Mouse (Mus musculus): ENCODE data around the gene Fbxo10. TPM values are rescaled to one million over a fixed set of nuclear protein-coding genes. Genes with fewer than 3 reads are reported as not detected.
A peak's percentile ranks its signal among the peaks of the same experiment; 100 is the strongest.

Gene Fbxo10
- polyA plus RNA-seq (2014; fragmentation: Nextera tagmentation; extraction: Ambion mirVana): 14.4 and 14.6 TPM in 2 replicates

DNA sequence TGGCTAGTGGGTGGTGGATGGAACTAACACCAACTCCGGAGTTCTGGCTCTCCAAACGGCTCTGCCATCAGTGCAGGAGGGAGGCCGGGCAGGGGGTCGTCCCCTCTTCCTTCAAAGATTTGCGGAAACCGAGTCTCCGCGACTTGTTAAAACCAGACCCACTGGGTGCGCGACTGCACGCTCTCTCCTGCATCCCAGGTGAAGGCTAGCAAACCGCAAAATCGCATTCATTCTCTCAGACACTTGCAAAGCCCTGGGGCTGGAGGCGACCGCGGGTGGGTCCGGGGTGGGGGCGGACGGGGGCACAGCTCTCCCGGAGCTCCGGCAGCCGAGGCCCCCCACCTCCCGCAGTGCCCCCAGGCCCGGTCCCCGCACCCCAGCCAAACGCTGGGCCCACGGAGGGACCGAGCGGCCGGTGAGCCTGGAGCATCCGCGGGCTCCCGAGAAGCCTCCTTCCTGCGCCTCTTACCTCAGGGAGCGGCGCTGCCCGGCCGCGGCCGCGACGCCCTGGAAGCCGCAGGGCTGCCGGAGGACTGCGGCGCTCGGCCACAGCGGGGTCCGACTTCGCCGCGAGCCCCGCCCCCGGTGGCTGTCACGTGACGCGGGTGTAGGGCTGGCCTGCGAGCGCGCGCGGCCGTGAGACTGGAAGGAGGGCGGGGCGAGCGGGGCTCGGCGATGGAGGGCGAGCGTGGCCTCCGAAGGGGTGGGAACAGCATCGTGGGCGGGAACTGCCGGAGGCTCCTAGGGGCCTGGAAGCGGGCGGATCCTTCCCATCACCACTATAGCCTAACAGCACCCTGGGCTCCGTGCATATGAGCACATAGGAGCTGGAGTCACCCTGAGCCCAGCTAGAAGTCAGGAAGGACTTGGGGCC lies at the start of gene Fbxo10:
TSS of gene Fbxo10 (minus strand) at position 584 of the 874 bp plus-strand sequence.
- ATAC-seq (ENCODE audit: low FRiP score) (peak; percentile 89), DNase-seq (ENCODE audit: low spot score) (peak; percentile 89)
- H3K4me3 ChIP-seq (replicated peaks; ENCODE audit: low read length): peak within 1 kb of the TSS; percentile 98
- H3K9me3 ChIP-seq (ENCODE audit: control insufficient read depth, low read length): no peaks in the 10 kb centered on the region
- peak within 1 kb of the TSS; percentile 87 for H3K27ac ChIP-seq
- H3K4me2 ChIP-seq (replicated peaks): peak within 1 kb of the TSS; percentile 75
- H3K4me1 ChIP-seq (replicated peaks; ENCODE audit: control insufficient read depth, insufficient read depth, low read length): peaks cover 11% of the 10 kb centered on the region
- peak within 1 kb of the TSS; percentile 97 for H3K9ac ChIP-seq
- H3K36me3 ChIP-seq (replicated peaks; ENCODE audit: control insufficient read depth, insufficient read depth): no peaks in the 10 kb centered on the region
- WGBS: under 1% methylated on average over 73 of the region's 77 CpGs
- H3K27me3 ChIP-seq (ENCODE audit: control insufficient read depth, insufficient read depth, low read length): no peaks in the 10 kb centered on the region

DNA sequence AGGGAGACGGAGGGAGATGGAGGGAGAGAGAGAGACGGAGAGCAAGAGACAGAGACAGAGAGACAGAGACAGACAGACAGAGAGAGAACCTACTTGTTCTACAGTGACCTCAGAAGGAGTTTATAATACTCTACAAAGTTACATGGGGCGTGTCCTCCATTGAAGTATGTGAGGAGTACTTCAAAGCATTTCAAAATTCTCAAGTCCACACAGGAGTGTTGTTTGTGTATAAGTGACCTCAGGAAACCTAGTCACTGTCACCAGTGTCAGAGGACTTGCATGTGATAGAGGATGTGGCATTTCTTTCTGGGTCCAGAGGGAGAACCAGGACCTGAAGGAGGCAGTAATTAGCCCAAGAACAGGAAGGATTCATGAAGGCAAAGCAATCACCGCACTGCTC lies 46.6 kb upstream of the Fbxo10 start:
- Histone ChIP-seq H3K9me3 (ENCODE audit: control insufficient read depth, low read length) (no peaks in the 10 kb centered on the region), H3K36me3 (replicated peaks; ENCODE audit: control insufficient read depth, insufficient read depth) (no peaks in the 10 kb centered on the region), H3K9ac (no peak overlapping the region), H3K27me3 (ENCODE audit: control insufficient read depth, insufficient read depth, low read length) (no peaks in the 10 kb centered on the region), H3K27ac (no peak overlapping the region), H3K4me3 (replicated peaks; ENCODE audit: low read length) (no peak overlapping the region), H3K4me1 (replicated peaks; ENCODE audit: control insufficient read depth, insufficient read depth, low read length) (no peaks in the 10 kb centered on the region), H3K4me2 (replicated peaks) (no peak overlapping the region)
- DNase-seq (ENCODE audit: low spot score): no peak
- no peak for ATAC-seq (ENCODE audit: low FRiP score)
- 78% methylated on average over 4 of the region's 4 CpGs for WGBS

DNA sequence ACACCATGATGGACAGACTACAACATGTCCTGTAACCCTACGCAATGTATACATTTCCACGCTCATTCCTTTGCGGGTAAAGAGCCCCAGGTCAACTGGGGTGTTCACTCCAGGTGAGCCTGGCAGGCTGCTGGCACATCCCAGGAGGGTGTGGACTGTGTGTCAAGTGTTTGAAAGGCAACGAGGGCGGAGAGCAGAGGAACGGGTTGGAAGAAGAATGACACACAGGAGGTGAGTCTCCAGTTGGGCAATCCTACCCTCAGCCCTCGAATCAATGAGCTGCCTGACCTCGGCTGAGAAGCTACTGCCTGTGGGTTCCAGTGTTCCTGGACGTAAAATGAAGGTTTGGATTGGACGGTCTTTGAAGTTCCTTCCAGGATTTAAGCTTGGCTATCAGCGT lies 36.9 kb upstream of the Fbxo10 start:
- WGBS: 93% methylated on average over 11 of the region's 11 CpGs
- H3K9me3 ChIP-seq (ENCODE audit: control insufficient read depth, low read length): no peaks in the 10 kb centered on the region
- DNase-seq (ENCODE audit: low spot score): no peak
- ATAC-seq (ENCODE audit: low FRiP score): no peak
- no peaks in the 10 kb centered on the region for H3K36me3 ChIP-seq (replicated peaks; ENCODE audit: control insufficient read depth, insufficient read depth)
- no peak overlapping the region for H3K27ac ChIP-seq
- H3K4me2 ChIP-seq (replicated peaks): no peak overlapping the region
- no peak overlapping the region for H3K4me3 ChIP-seq (replicated peaks; ENCODE audit: low read length)
- H3K9ac ChIP-seq: no peak overlapping the region
- no peaks in the 10 kb centered on the region for H3K4me1 ChIP-seq (replicated peaks; ENCODE audit: control insufficient read depth, insufficient read depth, low read length)
- no peaks in the 10 kb centered on the region for H3K27me3 ChIP-seq (ENCODE audit: control insufficient read depth, insufficient read depth, low read length)

DNA sequence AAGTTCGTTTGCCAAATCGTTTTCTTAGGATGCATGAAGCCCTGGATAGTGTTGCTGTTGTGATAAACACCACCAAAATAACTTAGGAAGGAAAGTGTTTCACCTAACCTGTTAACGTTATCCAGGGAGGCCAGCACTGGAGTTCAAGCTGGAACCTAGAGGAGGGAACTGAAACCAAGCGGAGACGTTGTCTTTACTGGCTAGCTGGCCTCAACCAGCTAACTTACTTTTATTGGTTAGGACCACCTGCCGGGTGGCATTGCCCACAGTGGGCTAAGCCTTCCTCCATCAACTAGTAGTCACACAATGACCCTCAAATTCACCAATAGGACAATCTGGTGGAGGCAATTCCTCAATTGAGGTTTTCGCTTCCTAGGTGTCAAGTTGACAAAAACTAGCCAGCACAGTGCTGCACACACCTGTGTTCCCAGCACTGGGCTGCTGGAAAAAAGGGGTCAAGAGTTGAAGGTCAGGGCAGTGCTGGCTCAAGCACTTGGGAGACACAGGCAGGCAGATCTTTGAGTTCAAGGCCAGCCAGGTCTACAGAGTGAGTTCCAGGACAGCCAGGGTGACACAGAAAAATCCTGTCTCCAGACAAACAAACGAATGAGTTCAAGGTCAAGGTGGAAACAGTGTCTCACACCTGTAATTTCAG lies 24.2 kb upstream of the Fbxo10 start:
- Histone ChIP-seq H3K27ac (no peak overlapping the region), H3K9me3 (ENCODE audit: control insufficient read depth, low read length) (no peaks in the 10 kb centered on the region), H3K4me1 (replicated peaks; ENCODE audit: control insufficient read depth, insufficient read depth, low read length) (peaks cover 10% of the 10 kb centered on the region), H3K4me2 (replicated peaks) (peak overlapping the region; percentile 75; the same call in 1 of the 2 replicates), H3K9ac (no peak overlapping the region), H3K27me3 (ENCODE audit: control insufficient read depth, insufficient read depth, low read length) (no peaks in the 10 kb centered on the region), H3K4me3 (replicated peaks; ENCODE audit: low read length) (no peak overlapping the region), H3K36me3 (replicated peaks; ENCODE audit: control insufficient read depth, insufficient read depth) (peaks cover 19% of the 10 kb centered on the region)
- 74% methylated on average over 8 of the region's 8 CpGs for WGBS
- DNase-seq (ENCODE audit: low spot score): no peak
- no peak for ATAC-seq (ENCODE audit: low FRiP score)

DNA sequence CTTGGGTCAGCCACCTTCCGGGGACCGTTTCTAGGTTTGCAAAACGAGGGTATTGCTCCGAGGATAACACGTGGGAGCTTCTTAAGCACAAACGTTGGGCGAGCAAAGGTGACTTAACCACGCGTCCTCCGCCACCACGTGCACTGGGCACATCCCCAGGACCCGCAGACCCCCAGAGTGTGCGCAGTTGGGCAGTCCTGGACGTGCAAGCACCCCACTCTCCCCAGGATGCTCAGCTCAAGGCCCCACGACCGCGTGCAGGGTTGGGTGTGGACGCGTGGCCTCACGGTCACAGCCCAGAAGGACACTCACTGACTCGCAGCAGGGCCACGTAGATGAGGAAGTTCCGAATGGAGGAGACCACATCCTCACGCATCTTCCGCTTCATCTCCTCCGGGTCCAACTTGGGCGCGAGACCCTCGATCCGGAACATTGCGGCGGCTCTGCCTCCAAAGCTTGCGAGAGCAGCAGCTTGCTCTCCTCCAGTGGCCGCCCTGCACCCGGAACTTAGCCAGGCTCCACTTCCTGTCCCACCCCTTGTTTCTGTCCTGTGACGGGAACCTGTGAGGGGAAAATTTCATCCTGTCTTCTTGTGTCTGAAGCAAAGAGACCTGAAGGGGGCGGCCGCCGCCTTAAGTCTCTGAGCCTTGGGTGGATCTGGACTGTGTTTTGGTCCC lies 23.3 kb upstream of the Fbxo10 start, which contains the start of gene Tomm5:
TSS of gene Tomm5 (minus strand) at position 514 of the 677 bp plus-strand sequence.
- DNase-seq (ENCODE audit: low spot score) (peak; percentile 84), ATAC-seq (ENCODE audit: low FRiP score) (peak; percentile 96)
- Histone ChIP-seq H3K4me3 (replicated peaks; ENCODE audit: low read length) (peak within 1 kb of the TSS; percentile 87), H3K36me3 (replicated peaks; ENCODE audit: control insufficient read depth, insufficient read depth) (peaks cover 27% of the 10 kb centered on the region), H3K27ac (no peak within 1 kb of the TSS), H3K9ac (peak within 1 kb of the TSS; percentile 96), H3K4me2 (replicated peaks) (peak within 1 kb of the TSS; percentile 75), H3K4me1 (replicated peaks; ENCODE audit: control insufficient read depth, insufficient read depth, low read length) (peaks cover 10% of the 10 kb centered on the region), H3K9me3 (ENCODE audit: control insufficient read depth, low read length) (no peaks in the 10 kb centered on the region), H3K27me3 (ENCODE audit: control insufficient read depth, insufficient read depth, low read length) (no peaks in the 10 kb centered on the region)
- WGBS: 1% methylated on average over 39 of the region's 39 CpGs

DNA sequence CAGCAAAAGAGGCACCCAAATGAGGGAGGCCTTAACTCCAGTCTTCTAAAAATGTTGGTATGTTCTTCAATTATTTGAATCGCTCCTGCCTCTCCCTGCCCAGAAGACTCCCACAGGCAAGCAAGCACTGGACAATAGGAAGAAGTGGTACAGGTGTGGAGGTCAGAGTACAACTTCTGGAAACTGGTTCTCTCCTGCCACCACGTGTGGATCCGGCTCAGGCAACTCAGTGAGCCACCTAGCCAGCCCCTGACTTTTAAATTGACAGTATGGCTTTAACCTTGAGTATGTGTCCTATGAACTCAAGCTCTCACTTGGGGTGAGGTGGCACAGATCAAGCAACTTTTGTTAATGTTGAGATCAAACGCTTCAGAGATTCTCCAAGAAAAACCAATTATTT lies 22.7 kb upstream of the Fbxo10 start:
- DNase-seq (ENCODE audit: low spot score) (no peak), ATAC-seq (ENCODE audit: low FRiP score) (no peak)
- peak overlapping the region; percentile 96 for H3K9ac ChIP-seq
- H3K36me3 ChIP-seq (replicated peaks; ENCODE audit: control insufficient read depth, insufficient read depth): peaks cover 32% of the 10 kb centered on the region
- H3K27me3 ChIP-seq (ENCODE audit: control insufficient read depth, insufficient read depth, low read length): no peaks in the 10 kb centered on the region
- no peak overlapping the region for H3K27ac ChIP-seq
- H3K4me1 ChIP-seq (replicated peaks; ENCODE audit: control insufficient read depth, insufficient read depth, low read length): peaks cover 10% of the 10 kb centered on the region
- H3K4me2 ChIP-seq (replicated peaks): peak overlapping the region; percentile 75
- no peaks in the 10 kb centered on the region for H3K9me3 ChIP-seq (ENCODE audit: control insufficient read depth, low read length)
- whole genome bisulfite sequencing: 11% methylated on average over 4 of the region's 4 CpGs
- peak overlapping the region; percentile 87 for H3K4me3 ChIP-seq (replicated peaks; ENCODE audit: low read length)

DNA sequence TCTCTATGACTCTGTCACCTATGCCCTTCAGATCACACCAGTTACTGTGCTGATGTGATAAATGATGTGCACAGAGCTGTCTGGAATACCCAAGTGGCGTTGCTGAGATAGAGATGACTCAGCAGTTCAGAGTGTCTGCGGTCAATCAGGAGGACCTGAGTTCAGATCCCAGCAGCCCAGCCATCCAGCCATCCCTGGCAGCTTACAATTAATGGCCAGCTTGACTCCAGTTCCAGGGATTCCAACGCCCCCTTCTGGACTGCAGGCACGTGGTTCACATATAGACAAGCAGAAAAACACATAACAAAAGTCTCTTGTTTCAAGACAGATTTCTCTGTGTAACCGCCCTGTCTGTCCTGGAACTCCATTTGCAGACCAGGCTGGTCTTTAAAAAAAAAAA lies 22.0 kb upstream of the Fbxo10 start:
- Histone ChIP-seq H3K9ac (no peak overlapping the region), H3K9me3 (ENCODE audit: control insufficient read depth, low read length) (no peaks in the 10 kb centered on the region), H3K27me3 (ENCODE audit: control insufficient read depth, insufficient read depth, low read length) (no peaks in the 10 kb centered on the region), H3K4me2 (replicated peaks) (peak overlapping the region; percentile 75), H3K27ac (no peak overlapping the region), H3K36me3 (replicated peaks; ENCODE audit: control insufficient read depth, insufficient read depth) (peaks cover 32% of the 10 kb centered on the region), H3K4me1 (replicated peaks; ENCODE audit: control insufficient read depth, insufficient read depth, low read length) (peaks cover 10% of the 10 kb centered on the region), H3K4me3 (replicated peaks; ENCODE audit: low read length) (peak overlapping the region; percentile 87; the same call in 1 of the 2 replicates)
- 69% methylated on average over 5 of the region's 5 CpGs for WGBS
- no peak for DNase-seq (ENCODE audit: low spot score)
- no peak for ATAC-seq (ENCODE audit: low FRiP score)

DNA sequence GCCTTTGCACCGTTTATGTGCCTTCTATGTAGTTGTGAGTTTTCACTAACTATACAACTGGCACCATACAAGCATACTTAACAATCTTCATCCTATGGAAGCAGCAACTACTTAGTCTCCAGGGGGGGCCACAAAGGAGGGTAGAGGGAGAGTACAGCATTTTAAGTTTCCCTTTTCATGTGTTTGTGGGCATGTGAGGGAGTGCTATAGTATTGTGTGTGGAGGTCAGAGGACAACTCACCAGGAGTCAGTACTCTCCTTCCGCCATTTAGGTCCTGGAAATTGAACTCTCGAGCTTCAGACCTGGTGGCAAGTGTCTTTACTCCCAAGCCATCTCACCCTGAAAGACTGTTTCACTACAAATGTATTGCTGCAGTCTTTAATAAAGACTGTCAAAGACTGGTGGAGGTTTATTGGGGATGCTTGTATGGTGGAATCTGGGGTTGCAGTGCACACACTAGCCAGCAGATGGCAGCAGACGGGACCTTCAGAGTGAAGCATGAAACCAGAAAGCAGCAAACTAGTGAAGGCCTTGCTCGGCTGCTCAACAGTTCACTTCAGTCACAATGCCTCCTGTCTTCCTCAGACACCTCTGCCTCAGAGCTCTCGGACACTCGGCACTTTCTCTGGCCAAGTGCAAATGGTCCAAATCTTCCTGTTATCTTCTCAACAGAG lies 12.9 kb upstream of the Fbxo10 start:
- ATAC-seq (ENCODE audit: low FRiP score): no peak

More for the DNA sequence above, 12.9 kb upstream of the Fbxo10 start:
- Histone ChIP-seq H3K4me2 (replicated peaks) (no peak overlapping the region), H3K9me3 (ENCODE audit: control insufficient read depth, low read length) (no peaks in the 10 kb centered on the region), H3K4me1 (replicated peaks; ENCODE audit: control insufficient read depth, insufficient read depth, low read length) (no peaks in the 10 kb centered on the region), H3K27me3 (ENCODE audit: control insufficient read depth, insufficient read depth, low read length) (no peaks in the 10 kb centered on the region), H3K36me3 (replicated peaks; ENCODE audit: control insufficient read depth, insufficient read depth) (peaks cover under 1% of the 10 kb centered on the region), H3K4me3 (replicated peaks; ENCODE audit: low read length) (no peak overlapping the region), H3K27ac (no peak overlapping the region), H3K9ac (no peak overlapping the region)
- peak; percentile 93 for DNase-seq (ENCODE audit: low spot score)
- 24% methylated on average over 7 of the region's 7 CpGs for WGBS

All from hindbrain, embryonic 14.5 days (tissue).